Mouse (Mus musculus) B cell, adult (primary cell): ENCODE data around the gene Mipep. TPM values are rescaled to one million over a fixed set of nuclear protein-coding genes. Genes with fewer than 3 reads are reported as not detected.

Source experiments
- total RNA-seq: library from RNA; stranded (reverse); gene quantifications from 4 replicates; pipeline ENCODE4 v1.2.4, GENCODE M21; 2023; ENCODE audit not compliant: inconsistent age

Mipep gene
- total RNA-seq = 14.6 to 17.7 TPM (median 16.4 TPM) in 4 replicates

GRCm38 (mm10) chr14:60784427-60785315 lies at the start of gene Mipep:
TSS of gene Mipep (plus strand) at chr14:60784573.

GRCm38 (mm10) chr14:60767884-60768283 lies 16.5 kb upstream of the Mipep start, which contains the start of gene C1qtnf9:
TSS of gene C1qtnf9 (plus strand) at chr14:60768134.

Other genes with a start within 250 kb of the Mipep start
- gene Spata13, start 150.6 kb upstream of the Mipep start, total RNA-seq = 53.9 to 65.9 TPM (median 58.9 TPM) in 4 replicates
- 0.27 to 0.45 TPM in 2 of 4 replicates, not detected in the others for gene C1qtnf9, start 16.4 kb upstream of the Mipep start, total RNA-seq